Mouse (Mus musculus): ENCODE data around the gene Apol7e.
"Not testable (repeated sequence)": the region's sequence is repeated elsewhere in the genome, so short reads cannot be mapped to it uniquely, and the experiment has no call there.

The Apol7e gene

GRCm38 (mm10) chr15:77740511-77741297, 42.0 kb downstream of the Apol7e start:
- no peak for DNase-seq (ENCODE audit: low spot score)

DNA sequence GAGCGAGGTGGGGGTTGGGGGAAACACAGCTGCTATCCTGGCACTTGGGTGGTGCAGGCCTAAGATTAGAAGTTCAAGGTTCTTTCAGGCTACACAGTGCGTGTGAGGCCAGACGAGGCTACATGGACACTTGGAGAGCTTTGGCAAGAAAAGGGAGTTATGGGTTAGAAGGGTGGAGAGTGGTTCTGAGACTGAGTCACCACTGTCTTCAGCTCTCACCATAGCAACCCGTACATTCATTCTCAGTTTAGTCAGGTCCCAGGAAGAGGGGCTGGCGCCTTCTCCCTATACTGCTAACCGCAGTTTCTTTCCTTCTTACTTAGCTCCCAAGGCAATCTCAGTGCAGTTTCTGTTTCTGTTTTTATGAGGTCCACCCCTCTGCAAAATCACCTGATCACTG, 42.9 kb downstream of the Apol7e start:
- DNase-seq (ENCODE audit: low spot score): not testable (repeated sequence)

- DNase-seq (ENCODE audit: low spot score): no peak
Observed at GRCm38 (mm10) chr15:77744632-77745031, 46.0 kb downstream of the Apol7e start.

DNA sequence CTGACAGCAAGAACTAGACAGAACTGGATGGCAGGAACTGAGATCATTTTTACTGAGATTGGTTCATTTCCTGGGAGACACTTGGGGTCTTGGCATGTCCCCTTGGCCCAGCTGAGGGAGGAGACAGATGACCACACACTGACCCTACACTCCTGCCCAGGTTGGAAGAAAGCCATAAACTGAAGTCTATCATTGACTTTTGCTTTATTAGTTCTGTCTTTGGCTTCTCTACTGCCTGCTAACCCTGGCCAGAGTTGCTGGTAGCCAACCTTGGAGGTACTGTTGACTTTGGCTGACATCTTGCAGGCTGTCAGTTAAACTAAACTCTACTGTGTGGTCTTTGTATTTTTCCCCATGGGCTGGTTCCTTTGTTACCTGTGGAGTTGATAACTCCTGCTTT, 46.4 kb downstream of the Apol7e start:
- DNase-seq (ENCODE audit: low spot score): no peak

DNA sequence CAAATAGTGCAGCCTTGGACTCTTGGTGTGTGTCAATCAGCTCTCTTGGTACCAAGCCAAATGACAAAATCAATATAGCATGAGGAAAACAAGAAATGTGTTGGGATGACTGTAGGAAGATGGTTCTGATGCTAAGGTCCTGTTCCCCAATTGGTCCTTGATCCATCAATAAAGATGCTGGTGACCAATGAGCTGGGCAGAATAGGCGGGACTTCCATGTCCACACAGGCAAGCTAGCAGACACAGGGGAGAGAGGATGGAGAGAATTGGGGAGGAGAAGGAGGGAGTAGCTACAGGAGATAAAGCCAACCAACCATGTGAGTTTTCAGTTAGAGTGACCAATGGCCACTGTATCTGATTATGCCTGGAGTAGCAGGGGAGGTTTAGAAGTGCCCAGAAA, 47.7 kb downstream of the Apol7e start:
- no peak for DNase-seq (ENCODE audit: low spot score)

DNA sequence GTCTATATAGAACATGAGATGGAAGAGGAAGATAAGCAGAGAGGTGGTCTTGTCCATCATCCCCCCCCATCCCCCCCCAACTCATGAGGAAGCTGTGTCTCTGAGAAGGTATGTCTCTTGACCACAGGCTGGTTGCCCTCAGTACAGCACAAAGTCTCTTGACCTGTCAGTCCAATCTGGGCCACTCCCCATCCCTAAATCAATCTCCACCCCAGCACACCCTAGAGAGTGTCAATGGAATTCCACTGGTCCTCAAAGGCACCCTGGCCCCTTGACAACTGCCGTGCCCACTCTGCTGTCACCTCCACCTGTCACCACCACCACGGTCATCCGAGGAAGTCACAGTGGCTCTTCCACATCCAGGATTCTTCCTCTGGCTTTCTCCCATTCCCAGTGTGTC, 49.8 kb downstream of the Apol7e start:
- DNase-seq (ENCODE audit: low spot score): no peak

- no peak for DNase-seq (ENCODE audit: low spot score)
Observed at GRCm38 (mm10) chr15:77749717-77750116, 51.1 kb downstream of the Apol7e start.

DNA sequence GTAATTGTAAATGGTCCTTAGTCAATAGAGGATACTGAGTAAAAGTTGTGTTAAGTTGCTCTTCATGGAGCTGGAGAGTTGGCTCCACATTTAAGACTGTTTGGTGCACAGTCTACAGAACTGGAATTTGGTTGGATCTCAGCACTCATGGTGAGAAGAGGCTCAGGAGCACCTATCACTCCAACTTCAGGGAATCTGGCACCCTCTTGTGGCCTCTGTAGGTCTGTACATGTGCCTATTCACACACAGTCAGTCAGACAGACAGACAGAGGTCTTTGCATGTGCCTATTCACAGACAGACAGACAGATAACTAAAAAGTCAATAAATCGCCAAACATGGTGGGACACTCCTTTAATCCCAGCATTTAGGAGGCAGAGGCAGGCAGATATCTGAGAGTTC, 51.8 kb downstream of the Apol7e start:
- no peak for DNase-seq (ENCODE audit: low spot score)

DNA sequence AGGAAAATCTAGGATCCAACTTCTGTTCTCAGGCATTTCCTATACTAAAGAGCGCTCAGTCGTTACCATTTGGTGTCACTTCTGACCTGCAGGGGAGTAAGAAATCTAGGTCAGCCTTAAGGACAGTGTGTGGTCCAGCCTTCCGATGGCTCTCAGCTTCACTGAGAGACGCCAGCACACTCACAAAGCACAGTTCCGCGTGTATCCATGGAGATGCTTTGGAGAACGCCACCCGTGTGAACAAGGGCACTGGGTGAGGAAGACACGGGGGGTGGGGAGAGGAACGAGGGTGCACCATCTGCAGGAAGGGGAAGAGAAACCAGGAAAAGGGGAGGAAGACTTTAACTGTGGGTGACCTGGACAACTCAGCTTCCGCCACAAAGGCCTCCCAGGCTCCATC, 53.8 kb downstream of the Apol7e start:
- DNase-seq (ENCODE audit: low spot score): no peak

DNA sequence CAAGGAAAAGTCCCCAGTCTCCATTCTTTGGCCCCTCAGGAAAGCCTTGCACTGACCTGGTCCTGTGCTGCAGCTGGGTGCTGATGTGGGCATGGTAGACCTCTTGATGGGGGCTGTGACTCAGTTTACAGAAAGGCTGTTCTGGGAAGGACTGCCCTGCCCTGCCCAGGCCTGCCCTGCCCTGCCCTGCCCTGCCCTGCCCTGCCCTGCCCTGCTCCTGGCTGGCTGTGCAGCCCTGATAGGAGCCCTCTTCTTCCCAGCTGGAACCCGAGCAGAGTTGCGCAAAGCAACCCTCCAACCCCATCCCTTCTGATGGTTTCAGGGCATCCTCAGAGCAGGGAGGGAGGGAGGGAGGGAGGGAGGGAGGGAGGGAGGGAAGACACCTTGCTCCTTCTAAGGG, 56.5 kb downstream of the Apol7e start:
- no peak for DNase-seq (ENCODE audit: low spot score)

GRCm38 (mm10) chr15:77756081-77756480, 57.4 kb downstream of the Apol7e start:
- no peak for DNase-seq (ENCODE audit: low spot score)

DNA sequence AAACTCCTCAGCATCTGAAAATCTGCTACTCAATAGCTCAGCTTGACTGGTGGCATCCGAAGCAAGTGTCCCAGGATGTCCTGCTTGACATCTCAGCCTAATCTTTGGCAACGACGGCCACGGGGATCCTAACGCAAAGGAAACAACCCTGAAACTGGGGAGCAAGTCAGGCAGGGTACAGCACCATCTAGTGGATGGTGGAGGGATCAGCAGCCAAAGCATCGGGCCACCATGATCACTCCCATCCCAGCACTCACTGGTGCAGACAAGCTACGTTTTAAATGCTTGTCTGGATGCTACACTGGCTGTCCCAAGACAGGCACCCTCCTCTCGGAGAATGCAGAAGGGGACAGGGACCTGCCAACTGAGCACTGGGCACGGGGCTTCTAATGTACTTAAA, 58.2 kb downstream of the Apol7e start, which contains the start of gene Apol8:
Gene Apol8, minus strand, starts transcription at position 156 of the 400 bp plus-strand sequence.
- DNase-seq (ENCODE audit: low spot score): peak; percentile 56

DNA sequence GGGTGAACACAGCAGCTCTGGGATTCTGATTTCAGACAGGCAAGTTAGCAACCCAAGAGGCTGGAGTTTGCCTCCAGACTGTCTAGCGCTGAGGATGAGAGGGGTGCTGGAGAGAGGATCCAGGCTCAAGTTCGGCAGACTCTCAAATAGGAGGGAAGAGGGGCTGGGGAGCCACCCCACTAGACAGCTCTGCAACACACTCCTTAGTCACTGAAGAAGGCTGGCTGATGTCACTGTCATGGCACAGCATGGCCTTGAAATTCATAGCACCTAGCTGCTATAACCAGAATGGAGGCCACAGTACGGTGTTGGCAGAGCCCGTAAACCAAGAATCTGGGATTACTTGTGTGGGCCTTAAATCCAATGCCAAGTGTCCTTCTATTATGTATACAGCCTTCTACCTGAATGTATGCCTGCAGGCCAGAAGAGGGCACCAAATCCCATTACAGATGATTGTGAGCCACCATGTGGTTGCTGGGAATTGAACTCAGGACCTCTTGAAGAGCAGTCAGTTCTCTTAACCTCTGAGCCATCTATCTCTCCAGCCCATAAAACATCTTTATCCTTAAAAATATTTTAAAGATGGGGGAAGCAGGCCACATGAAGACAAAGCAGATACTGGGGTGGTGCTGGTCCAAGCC, 59.0 kb downstream of the Apol7e start:
- DNase-seq (ENCODE audit: low spot score): no peak

DNA sequence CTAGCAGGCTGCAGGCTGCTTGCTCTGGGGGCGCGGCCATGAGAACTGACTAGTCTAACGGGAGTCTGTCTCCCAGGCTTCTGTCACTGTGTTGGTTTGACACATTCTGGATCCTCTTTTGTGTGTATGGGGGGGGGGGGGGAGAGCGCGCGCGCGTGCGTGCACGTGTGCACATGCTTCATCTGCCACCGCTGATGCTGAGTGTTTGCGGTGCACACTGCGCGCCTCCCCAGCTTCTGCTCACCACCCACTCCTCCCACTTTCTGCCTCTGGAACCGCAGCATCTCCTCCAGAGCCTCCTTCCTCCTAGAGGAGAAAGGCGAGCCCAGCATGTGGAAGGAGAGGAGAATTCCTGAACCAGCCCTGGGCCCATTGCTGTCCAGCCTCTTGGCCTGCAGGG, 61.4 kb downstream of the Apol7e start:
- DNase-seq (ENCODE audit: low spot score): no peak

GRCm38 (mm10) chr15:77761083-77761482, 62.4 kb downstream of the Apol7e start:
- DNase-seq (ENCODE audit: low spot score): no peak

GRCm38 (mm10) chr15:77761561-77762380, 63.1 kb downstream of the Apol7e start:
- no peak for DNase-seq (ENCODE audit: low spot score)

- no peak for DNase-seq (ENCODE audit: low spot score)
Observed at GRCm38 (mm10) chr15:77763050-77763449, 64.4 kb downstream of the Apol7e start.

DNA sequence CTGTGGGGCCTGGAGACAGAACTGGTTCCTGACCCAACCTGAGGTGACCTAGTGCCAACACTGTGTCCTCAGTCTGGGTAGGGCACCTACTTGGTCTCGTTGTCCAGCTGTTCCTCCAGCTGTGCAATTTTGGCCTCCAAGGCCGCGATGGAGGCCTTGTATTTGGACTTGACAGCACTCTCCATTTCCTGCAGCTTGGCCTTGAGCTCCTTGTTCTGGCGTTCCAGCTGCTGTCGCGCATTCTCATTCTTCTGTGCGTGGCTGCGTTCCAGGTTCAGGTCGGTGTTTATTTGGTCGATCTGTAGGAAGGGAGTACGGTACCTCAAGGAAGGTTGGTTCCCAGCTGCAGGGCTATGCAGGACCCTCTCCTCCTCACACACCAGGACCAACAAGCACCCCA, 65.0 kb downstream of the Apol7e start:
- no peak for DNase-seq (ENCODE audit: low spot score)

DNA sequence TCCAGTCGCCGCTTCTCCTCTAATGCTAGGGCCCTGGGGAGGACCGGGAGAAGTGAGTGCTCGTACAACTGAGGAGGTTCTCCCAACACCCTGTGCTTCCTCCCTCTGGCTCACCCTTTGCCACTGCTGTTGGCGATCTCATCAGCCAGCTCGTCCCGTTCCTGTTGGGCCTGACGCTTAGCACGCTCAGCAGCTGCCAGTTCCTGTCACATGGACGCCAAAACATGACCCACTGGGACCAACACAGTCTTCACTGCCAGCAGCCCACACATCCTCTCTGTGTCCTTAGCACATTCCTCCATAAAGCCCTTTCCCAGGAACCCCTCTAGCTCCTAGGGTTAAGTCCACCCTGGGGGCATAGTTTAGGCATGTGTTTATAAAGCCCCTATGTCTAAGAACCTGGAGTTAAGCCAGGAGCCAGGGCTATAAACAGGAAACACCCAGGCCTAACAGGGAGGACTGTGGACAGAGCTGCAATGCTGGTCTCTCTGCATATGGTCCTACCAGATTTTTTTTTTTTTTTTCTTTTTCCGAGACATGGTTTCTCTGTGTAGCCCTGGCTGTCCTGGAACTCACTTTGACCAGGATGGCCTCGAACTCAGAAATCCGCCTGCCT, 65.8 kb downstream of the Apol7e start:
- DNase-seq (ENCODE audit: low spot score): no peak

DNA sequence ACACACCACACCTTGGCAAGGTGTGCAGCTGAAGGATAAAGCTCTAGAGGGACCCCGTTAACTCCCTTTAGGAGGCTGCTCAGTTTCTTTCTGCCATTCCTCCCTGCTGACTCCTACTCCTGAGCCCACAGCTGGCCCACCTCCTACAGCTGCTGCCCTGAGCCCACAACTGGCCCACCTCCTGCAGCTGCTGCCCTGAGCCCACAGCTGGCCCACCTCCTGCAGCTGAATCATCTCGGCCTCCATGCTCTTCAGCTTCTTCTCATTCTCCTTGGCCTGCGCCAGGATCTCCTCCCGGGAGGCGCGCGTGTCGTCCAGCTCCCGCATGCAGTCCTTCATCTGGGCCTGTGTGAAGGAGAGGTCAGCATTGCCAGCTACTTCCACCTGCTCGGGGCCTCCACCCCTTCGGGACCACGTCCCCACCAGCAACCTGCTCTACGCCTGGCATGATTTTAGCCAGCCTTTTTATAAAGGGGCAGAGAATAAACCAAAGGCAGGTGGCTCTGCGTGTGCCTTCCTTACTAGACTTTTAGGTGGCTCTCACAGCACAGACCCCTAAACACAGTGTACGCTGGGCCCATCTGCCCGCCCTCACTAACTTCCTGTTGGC, 66.9 kb downstream of the Apol7e start:
- no peak for DNase-seq (ENCODE audit: low spot score)

DNA sequence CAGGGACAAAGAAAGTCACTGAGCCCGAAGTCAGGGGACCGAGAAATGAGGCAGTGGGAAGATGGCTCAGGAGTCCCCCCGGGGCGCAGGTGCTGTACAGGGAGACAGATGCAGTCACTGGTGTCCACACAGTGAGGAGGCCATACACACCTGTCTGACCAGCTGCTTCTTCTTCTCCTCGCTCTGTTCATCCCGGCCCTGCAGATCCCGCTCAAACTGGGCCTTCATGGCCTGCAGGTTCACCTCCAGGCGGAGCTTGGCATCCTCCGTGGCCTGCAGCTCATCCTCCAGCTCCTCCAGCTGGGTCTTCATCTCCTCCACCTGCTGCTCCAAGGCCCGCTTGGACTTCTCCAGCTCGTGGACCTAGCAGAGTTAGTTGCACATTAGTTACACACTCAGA, 68.3 kb downstream of the Apol7e start:
- no peak for DNase-seq (ENCODE audit: low spot score)

Measured in left cerebral cortex, adult 11 months (tissue).